ENCODE assay signal across 8 mouse cellular contexts in genomic region chr3:65585823-65586482, GRCm38 (mm10). TPM values are rescaled to one million over a fixed set of nuclear protein-coding genes. Genes with fewer than 3 reads are reported as not detected.
DNase-seq lines count a peak whose midpoint lies in the region; ATAC-seq and TF ChIP-seq lines count a peak whose summit lies in the region.

No protein-coding gene starts in this region.

- no peaks in the 10 kb centered on the region for H3K9me3 ChIP-seq in heart, embryonic 12.5 days (replicated peaks)
- H3K9me3 ChIP-seq in E14TG2a.4 (ENCODE audit: low read length): no peaks in the 10 kb centered on the region
- H3K9me3 ChIP-seq in liver, postnatal 0 days (ENCODE audit: low read length): no peaks in the 10 kb centered on the region

- WGBS in heart, embryonic 12.5 days: 29% methylated on average over 16 of the region's 16 CpGs
- WGBS in liver, postnatal 0 days (ENCODE audit: insufficient replicate concordance): 26% methylated on average over 16 of the region's 16 CpGs

- H3K27ac ChIP-seq in heart, embryonic 12.5 days (ENCODE audit: poor library complexity, severe bottlenecking): no peak overlapping the region
- no peak overlapping the region for H3K27ac ChIP-seq in liver, postnatal 0 days (ENCODE audit: low read depth)

- H3K9ac ChIP-seq in heart, embryonic 12.5 days: peak overlapping the region; percentile 30
- peak overlapping the region; percentile 30; the same call in 1 of the 2 replicates for H3K9ac ChIP-seq in liver, postnatal 0 days (replicated peaks)

- ATAC-seq in heart, embryonic 12.5 days (ENCODE audit: insufficient number of reproducible peaks, low FRiP score): no peak
- ATAC-seq in granulocyte monocyte progenitor cell, adult 5-6 weeks (replicated peaks; ENCODE audit: poor library complexity, severe bottlenecking): peak; percentile 10; the same call in 1 of the 2 replicates
- no peak for ATAC-seq in liver, postnatal 0 days
- no peak for ATAC-seq in megakaryocyte progenitor cell, adult 5-6 weeks (replicated peaks; ENCODE audit: poor library complexity)
- no peak for ATAC-seq in CD4-positive, CD25-positive, alpha-beta regulatory T cell, adult 4 months

- peak overlapping the region; percentile 67 for H3K4me2 ChIP-seq in heart, embryonic 12.5 days
- H3K4me2 ChIP-seq in liver, postnatal 0 days (ENCODE audit: low read depth, low read length): peak overlapping the region; percentile 64

- no peaks in the 10 kb centered on the region for H3K27me3 ChIP-seq in heart, embryonic 12.5 days (replicated peaks)
- H3K27me3 ChIP-seq in E14TG2a.4 (ENCODE audit: insufficient read depth, low read length): 0 out of 2 replicates have a peak, but pooled peaks cover 12% of the 10 kb centered on the region
- H3K27me3 ChIP-seq in liver, postnatal 0 days (ENCODE audit: insufficient read depth, low read length): no peaks in the 10 kb centered on the region

- no peak for TF ChIP-seq CTCF in E14TG2a.4 (conservative IDR thresholded peaks at IDR 0.05; ENCODE audit: low read length)
- no peak for TF ChIP-seq CTCF in liver, postnatal 0 days (IDR thresholded peaks at IDR 0.05; ENCODE audit: low read depth)

- no peaks in the 10 kb centered on the region for H3K36me3 ChIP-seq in heart, embryonic 12.5 days
- H3K36me3 ChIP-seq in E14TG2a.4 (ENCODE audit: insufficient read depth, low read length): no peaks in the 10 kb centered on the region
- H3K36me3 ChIP-seq in liver, postnatal 0 days (replicated peaks; ENCODE audit: insufficient read depth, low read length): no peaks in the 10 kb centered on the region

- no peak for TF ChIP-seq EP300 in liver, postnatal 0 days (IDR thresholded peaks at IDR 0.05; ENCODE audit: low read depth)

- peak overlapping the region; percentile 41 for H3K4me3 ChIP-seq in heart, embryonic 12.5 days
- peak overlapping the region; percentile 61 for H3K4me3 ChIP-seq in E14TG2a.4 (replicated peaks; ENCODE audit: low read length)
- peak overlapping the region; percentile 35 for H3K4me3 ChIP-seq in liver, postnatal 0 days (ENCODE audit: low read depth, low read length)

- peaks cover 9% of the 10 kb centered on the region; the same call in 1 of the 2 replicates for H3K4me1 ChIP-seq in heart, embryonic 12.5 days (replicated peaks)
- peaks cover 34% of the 10 kb centered on the region for H3K4me1 ChIP-seq in E14TG2a.4 (replicated peaks; ENCODE audit: low read depth, low read length)
- peaks cover 10% of the 10 kb centered on the region for H3K4me1 ChIP-seq in liver, postnatal 0 days (ENCODE audit: insufficient read depth)

- intact Hi-C loops in heart, postnatal 36 days (cut with DNase I): no loop called here

- DNase-seq in heart, postnatal 36 days: no peak
- no peak for DNase-seq in liver, postnatal 0 days
- no peak for DNase-seq in adrenal gland, adult 18-20 months (ENCODE audit: low spot score in 2 of 2)

RNA-seq across cellular contexts. Expression of gene Tiparp, which starts 57.7 kb away (rescaled TPM):
- polyA plus RNA-seq in heart, embryonic 12.5 days (2016; fragmentation: Nextera tagmentation; extraction: Ambion mirVana): 29.7 and 36.3 TPM in 2 replicates
- total RNA-seq in heart, postnatal 36 days (2021): 10 to 100 TPM; 11.7 TPM
- total RNA-seq in granulocyte monocyte progenitor cell, adult 5-6 weeks (2014; fragmentation: Nextera tagmentation): 10.0 and 16.2 TPM in 2 replicates
- total RNA-seq in granulocyte monocyte progenitor cell, adult 5-6 weeks (2017): 30.0 and 32.4 TPM in 2 replicates
- polyA plus RNA-seq in liver, postnatal 0 days (2015; fragmentation: Nextera tagmentation; extraction: Ambion mirVana): 7.4 and 7.5 TPM in 2 replicates
- total RNA-seq in megakaryocyte progenitor cell, adult 5-6 weeks (2015): 20.9 and 31.8 TPM in 2 replicates
- 17.8 and 24.5 TPM in 2 replicates for total RNA-seq in megakaryocyte progenitor cell, adult 5-6 weeks (2017)
- 1 to 10 TPM; 4.0 to 5.4 TPM for polyA plus RNA-seq in CD4-positive, CD25-positive, alpha-beta regulatory T cell, adult 4 months (2017; shearing (Covaris generic))
- 10 to 100 TPM; 13.8 to 21.6 TPM for total RNA-seq in adrenal gland, adult 18-20 months (2021)
